Mouse (Mus musculus) hindbrain, embryonic 15.5 days (tissue): ENCODE results near the gene Smyd3. TPM values are rescaled to one million over a fixed set of nuclear protein-coding genes. Genes with fewer than 3 reads are reported as not detected.

Source experiments
- ATAC-seq: fragments of 200-750 bp; cut with Nextera tagmentation; 2 replicates; pipeline ENCODE4 v1.8.0; 2017; ENCODE audit warnings: low read depth, moderate number of reproducible peaks, moderate TSS enrichment; ENCODE audit not compliant: low FRiP score
- H3K27ac ChIP-seq: fragments of 300-500 bp; sonication (generic); replicated peaks from 2 replicates; pipeline ENCODE4 v1.5.1; 2015; ENCODE audit warnings: mild to moderate bottlenecking, inconsistent platforms
- H3K27me3 ChIP-seq: fragments of 300-500 bp; sonication (generic); 2 replicates; pipeline ENCODE4 v1.6.1; 2015; ENCODE audit warnings: control low read depth, inconsistent platforms
- H3K36me3 ChIP-seq: fragments of 300-500 bp; sonication (generic); 2 replicates; pipeline ENCODE4 v1.6.1; 2015; ENCODE audit warnings: control low read depth, inconsistent platforms
- H3K4me1 ChIP-seq: fragments of 300-500 bp; sonication (generic); replicated peaks from 2 replicates; pipeline ENCODE4 v1.6.1; 2015; ENCODE audit warnings: control low read depth, inconsistent platforms
- H3K4me2 ChIP-seq: fragments of 300-500 bp; sonication (generic); 2 replicates; pipeline ENCODE4 v1.6.1; 2015; ENCODE audit warnings: moderate library complexity, mild to moderate bottlenecking, inconsistent platforms
- H3K4me3 ChIP-seq: fragments of 300-500 bp; sonication (generic); 2 replicates; pipeline ENCODE4 v1.5.1; 2015; ENCODE audit warnings: mild to moderate bottlenecking, inconsistent platforms
- H3K9ac ChIP-seq: fragments of 300-500 bp; sonication (generic); 2 replicates; pipeline ENCODE4 v1.6.1; 2015; ENCODE audit warnings: inconsistent platforms
- H3K9me3 ChIP-seq: fragments of 300-500 bp; sonication (generic); 2 replicates; pipeline ENCODE4 v1.6.1; 2016; ENCODE audit warnings: control low read depth, inconsistent platforms
- WGBS: fragments of 180-500 bp; shearing (Covaris S2); methylation state at CpG from one replicate; pipeline ENCODE4 v1.1.7; 2015; 5-methylcytosine and 5-hydroxymethylcytosine counted together
- polyA plus RNA-seq: library from polyadenylated mRNA; unstranded; fragments of >200 nt; fragmentation: Nextera tagmentation; extraction: Ambion mirVana; gene quantifications from 2 replicates; pipeline ENCODE4 v1.2.1, GENCODE M21; 2015

The Smyd3 gene
- polyA plus RNA-seq, 1 experiment from 2014 or later: 26.0 TPM

DNA sequence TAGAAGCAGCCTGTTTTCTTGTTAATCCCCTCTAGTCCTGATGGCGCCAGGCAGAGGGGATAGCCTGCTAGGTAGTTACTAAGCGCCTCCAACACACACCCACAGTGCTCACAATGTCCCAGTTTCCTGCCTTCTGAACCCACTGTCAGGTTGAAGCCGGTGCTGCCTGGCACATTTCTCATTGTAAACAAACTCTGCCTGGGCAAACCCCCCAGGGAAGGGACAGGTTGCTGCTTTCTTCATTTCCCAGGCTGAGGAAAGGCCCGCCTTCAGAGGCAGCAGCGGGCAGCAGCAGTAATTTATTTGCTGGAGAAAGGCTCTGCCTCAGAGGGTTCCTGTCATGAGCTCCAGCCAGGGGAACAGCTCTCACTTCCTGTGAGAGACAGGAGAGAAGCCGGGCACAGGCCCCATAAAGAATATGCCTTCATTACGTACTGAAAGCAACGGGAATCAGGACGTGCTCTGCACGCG lies 256.3 kb downstream of the Smyd3 start:
- WGBS: 43% methylated on average over 11 of the region's 11 CpGs
- Histone ChIP-seq H3K4me2 (no peak overlapping the region), H3K36me3 (no peaks in the 10 kb centered on the region), H3K27me3 (no peaks in the 10 kb centered on the region), H3K27ac (peak overlapping the region; percentile 59), H3K9me3 (no peaks in the 10 kb centered on the region), H3K4me3 (no peak overlapping the region), H3K4me1 (peaks cover 14% of the 10 kb centered on the region), H3K9ac (no peak overlapping the region)
- peak; percentile 62 for ATAC-seq

DNA sequence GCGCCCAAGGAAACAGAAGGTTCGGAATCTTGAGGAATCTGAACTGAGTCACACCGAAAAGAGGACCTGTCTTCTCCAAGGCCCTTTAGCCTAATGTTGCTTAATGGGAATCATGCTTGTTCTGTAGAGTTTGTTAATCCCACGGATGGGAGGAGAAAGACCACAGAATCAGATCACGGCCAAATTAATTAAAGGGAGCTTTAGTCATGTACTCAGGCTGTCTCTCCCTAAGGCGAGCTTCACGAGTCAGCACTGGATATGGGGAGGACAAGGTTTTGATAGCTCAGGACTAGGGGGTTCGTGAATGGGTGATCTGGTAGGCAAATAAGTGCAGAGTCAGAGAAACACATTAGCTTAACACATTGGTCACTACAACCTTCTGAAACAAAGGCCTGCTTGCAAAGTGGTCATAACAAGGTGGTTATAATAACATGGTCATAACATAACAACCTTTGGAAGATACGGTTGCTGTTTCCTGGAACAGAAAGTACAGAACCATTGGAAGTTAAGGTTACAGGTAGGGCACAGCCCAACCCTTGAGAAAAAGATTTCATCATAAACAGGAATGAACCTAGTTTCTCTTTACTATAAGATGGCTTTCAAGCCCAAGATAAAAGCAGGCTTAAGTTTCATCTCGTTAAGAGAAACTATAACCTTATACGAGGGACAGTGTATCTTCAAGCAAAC lies 261.9 kb downstream of the Smyd3 start:
- no peak for ATAC-seq
- H3K9ac ChIP-seq: no peak overlapping the region
- H3K27ac ChIP-seq: no peak overlapping the region
- no peak overlapping the region for H3K4me2 ChIP-seq
- no peak overlapping the region for H3K4me3 ChIP-seq
- H3K4me1 ChIP-seq: peaks cover 5% of the 10 kb centered on the region
- no peaks in the 10 kb centered on the region for H3K36me3 ChIP-seq
- 86% methylated on average over 11 of the region's 11 CpGs for WGBS
- H3K9me3 ChIP-seq: no peaks in the 10 kb centered on the region
- H3K27me3 ChIP-seq: no peaks in the 10 kb centered on the region

DNA sequence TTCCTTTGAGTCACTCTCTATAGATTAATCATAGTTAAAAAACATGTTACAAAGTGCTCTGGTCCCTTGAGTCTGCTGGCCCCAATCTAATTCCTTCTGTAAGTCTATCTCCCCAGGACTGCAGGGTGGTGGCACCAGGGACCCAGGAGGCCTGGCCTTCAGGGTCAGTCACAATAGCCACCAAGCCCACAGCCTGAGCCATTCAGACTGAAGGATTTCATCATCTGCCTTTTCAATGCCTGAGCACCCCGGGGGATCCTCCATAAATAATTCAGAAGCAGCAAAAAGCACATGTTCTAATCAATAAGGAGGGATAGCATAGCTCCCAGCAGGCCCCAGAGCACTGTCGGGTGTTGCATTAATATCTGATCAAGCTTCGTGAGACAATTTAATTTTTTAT lies 263.3 kb downstream of the Smyd3 start:
- Histone ChIP-seq H3K4me2 (no peak overlapping the region), H3K9ac (no peak overlapping the region), H3K36me3 (no peaks in the 10 kb centered on the region), H3K4me3 (no peak overlapping the region), H3K27ac (no peak overlapping the region), H3K4me1 (peaks cover 9% of the 10 kb centered on the region), H3K9me3 (no peaks in the 10 kb centered on the region), H3K27me3 (no peaks in the 10 kb centered on the region)
- no peak for ATAC-seq
- 12% methylated on average over 3 of the region's 3 CpGs for WGBS

DNA sequence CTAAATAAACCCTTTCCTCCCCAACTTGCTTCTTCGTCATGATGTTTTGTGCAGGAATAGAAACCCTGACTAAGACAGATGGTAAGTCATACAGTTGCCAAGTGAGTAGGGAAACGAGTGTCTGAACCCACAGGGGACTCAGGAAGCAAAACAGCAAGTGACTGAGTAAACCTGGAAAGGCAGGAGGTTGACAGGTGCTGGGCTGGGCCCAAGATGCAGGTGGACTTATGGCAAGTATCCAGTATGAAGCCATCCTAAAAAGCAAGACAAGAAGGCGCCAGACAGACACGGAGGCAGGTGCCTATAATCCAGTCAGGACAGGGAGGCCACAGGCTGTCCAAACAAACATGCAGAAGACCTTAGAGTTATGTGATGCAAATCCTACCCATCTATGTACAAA lies 265.2 kb downstream of the Smyd3 start:
- H3K9ac ChIP-seq: no peak overlapping the region
- no peaks in the 10 kb centered on the region for H3K36me3 ChIP-seq
- 69% methylated on average over 4 of the region's 4 CpGs for WGBS
- H3K4me1 ChIP-seq: peaks cover 18% of the 10 kb centered on the region
- ATAC-seq: no peak
- H3K4me3 ChIP-seq: no peak overlapping the region
- H3K27me3 ChIP-seq: no peaks in the 10 kb centered on the region
- no peak overlapping the region for H3K27ac ChIP-seq
- no peak overlapping the region for H3K4me2 ChIP-seq
- no peaks in the 10 kb centered on the region for H3K9me3 ChIP-seq

DNA sequence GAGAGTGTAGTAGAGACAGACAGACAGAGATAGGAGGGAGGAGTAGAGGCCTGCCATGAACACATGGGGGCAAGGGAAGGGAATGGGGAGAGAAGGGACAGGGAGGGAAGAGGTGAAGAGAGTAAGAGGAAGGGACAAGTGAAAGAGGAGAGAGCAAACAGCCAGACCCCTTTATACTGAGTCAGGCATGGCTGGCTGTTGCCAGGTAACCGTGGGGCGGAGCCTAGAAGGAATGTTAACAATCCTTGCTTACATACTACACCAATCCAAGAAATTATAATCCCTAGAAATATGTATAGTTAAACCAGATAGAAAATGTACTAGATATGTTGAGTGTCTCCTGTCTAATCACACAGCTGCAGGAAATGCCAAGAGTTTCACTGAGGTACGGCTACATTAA lies 267.5 kb downstream of the Smyd3 start:
- ATAC-seq: no peak
- no peak overlapping the region for H3K4me2 ChIP-seq
- H3K4me1 ChIP-seq: peaks cover 18% of the 10 kb centered on the region
- no peak overlapping the region for H3K9ac ChIP-seq
- H3K36me3 ChIP-seq: no peaks in the 10 kb centered on the region
- no peak overlapping the region for H3K27ac ChIP-seq
- 83% methylated on average over 3 of the region's 3 CpGs for WGBS
- H3K9me3 ChIP-seq: no peaks in the 10 kb centered on the region
- no peaks in the 10 kb centered on the region for H3K27me3 ChIP-seq
- H3K4me3 ChIP-seq: no peak overlapping the region

DNA sequence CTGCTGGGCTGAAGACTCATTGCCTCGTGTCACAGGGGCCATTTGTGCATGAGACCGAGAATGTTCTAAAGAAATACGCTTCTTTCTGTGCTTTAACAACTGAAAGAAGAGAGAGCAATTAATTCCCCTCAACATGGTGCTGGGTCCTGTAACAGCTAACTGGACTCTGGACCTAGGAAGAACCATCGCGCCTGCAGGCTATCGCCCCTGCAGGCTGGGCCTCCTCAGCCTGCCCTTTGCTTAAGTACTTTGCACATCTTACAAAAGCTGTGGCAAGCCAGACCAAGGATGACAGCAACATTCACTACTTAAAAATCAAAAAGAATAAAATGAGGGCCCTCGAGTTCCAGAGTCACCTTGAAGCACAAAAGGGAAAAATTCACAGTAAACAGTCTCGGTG lies 274.3 kb downstream of the Smyd3 start:
- WGBS: 72% methylated on average over 8 of the region's 8 CpGs
- no peak for ATAC-seq
- Histone ChIP-seq H3K9ac (no peak overlapping the region), H3K36me3 (no peaks in the 10 kb centered on the region), H3K27ac (no peak overlapping the region), H3K4me2 (no peak overlapping the region), H3K9me3 (no peaks in the 10 kb centered on the region), H3K4me3 (no peak overlapping the region), H3K27me3 (no peaks in the 10 kb centered on the region), H3K4me1 (no peaks in the 10 kb centered on the region)

DNA sequence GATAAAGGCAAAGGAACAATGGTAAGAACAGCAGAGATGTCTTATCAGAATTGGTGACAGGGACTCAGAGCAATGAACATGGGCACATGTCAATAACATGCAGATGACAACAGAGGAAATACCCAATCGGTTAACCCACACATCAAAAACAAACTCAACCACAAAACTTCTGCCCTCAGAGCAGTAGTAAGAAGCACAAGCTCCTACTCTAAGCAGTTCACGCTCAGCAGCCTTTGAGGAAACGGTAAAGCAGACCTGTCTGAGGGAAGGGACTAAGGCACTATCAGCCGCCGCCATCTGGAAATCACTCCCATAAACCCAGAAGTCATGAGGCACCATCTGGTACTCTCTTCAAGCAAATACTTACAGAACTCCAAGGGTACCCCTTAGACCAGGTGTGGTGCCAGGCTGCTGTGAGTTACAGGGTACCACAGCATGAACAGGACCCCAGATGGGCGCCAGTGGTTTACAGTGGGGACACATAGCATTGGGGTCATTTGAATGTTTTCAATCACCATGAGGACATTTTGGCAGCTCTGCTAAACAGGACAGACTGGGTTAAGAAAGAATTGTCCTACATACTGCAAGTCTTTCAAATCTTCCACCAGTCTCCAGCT lies 277.1 kb downstream of the Smyd3 start:
- Histone ChIP-seq H3K9me3 (no peaks in the 10 kb centered on the region), H3K4me3 (no peak overlapping the region), H3K9ac (no peak overlapping the region), H3K4me2 (no peak overlapping the region), H3K27ac (no peak overlapping the region), H3K36me3 (no peaks in the 10 kb centered on the region), H3K4me1 (no peaks in the 10 kb centered on the region), H3K27me3 (no peaks in the 10 kb centered on the region)
- 0 out of 2 replicates have a peak, but pooled peaks have one; percentile 45 for ATAC-seq
- 86% methylated on average over 6 of the region's 6 CpGs for WGBS

DNA sequence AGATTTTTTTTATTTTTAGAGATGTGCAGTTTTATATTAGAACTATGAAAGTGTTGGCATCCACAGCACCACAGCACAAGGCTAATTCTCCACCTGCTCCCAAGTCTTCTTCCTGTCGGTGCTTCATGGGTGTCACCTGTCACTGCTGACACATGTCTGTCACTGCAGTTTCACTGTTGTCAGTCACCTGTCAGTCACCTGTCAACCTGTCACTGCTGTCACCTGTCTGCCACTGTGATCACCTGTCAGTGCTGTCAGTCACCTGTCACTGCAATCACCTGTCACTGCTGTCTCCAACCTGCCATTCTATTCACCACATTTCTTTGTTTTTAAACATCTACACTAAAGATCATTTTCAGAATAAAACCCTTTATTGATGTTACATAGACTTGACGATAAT lies 279.2 kb downstream of the Smyd3 start:
- WGBS: 79% methylated on average over 2 of the region's 2 CpGs
- no peaks in the 10 kb centered on the region for H3K27me3 ChIP-seq

DNA sequence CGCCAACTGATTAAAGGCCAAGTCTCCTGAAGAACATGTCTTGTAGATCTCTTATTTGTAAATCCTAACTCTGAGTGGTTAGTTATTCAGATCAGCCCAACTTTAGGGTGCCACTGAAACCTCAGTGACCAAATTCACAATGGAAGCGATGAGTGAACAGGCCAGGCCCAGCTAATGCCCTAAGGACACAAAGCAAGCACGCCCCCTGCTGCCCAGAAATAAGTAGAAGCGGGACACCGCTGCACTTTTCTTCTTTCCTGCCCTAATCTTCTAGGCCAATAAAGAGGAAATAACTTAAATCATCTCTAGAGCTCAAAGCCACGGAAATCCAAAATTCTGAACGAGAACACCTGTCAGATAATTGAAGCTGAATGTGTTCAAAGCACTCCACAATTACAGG lies 279.9 kb downstream of the Smyd3 start:
- H3K27ac ChIP-seq: no peak overlapping the region
- H3K4me3 ChIP-seq: no peak overlapping the region
- no peak for ATAC-seq
- H3K27me3 ChIP-seq: no peaks in the 10 kb centered on the region
- no peaks in the 10 kb centered on the region for H3K36me3 ChIP-seq
- H3K9me3 ChIP-seq: no peaks in the 10 kb centered on the region
- H3K9ac ChIP-seq: no peak overlapping the region
- H3K4me1 ChIP-seq: no peaks in the 10 kb centered on the region
- 51% methylated on average over 7 of the region's 7 CpGs for WGBS
- no peak overlapping the region for H3K4me2 ChIP-seq

More for the DNA sequence above, 279.2 kb downstream of the Smyd3 start:
- ATAC-seq: no peak
- Histone ChIP-seq H3K27ac (no peak overlapping the region), H3K9ac (no peak overlapping the region), H3K4me3 (no peak overlapping the region), H3K9me3 (no peaks in the 10 kb centered on the region), H3K4me1 (no peaks in the 10 kb centered on the region), H3K4me2 (no peak overlapping the region), H3K36me3 (no peaks in the 10 kb centered on the region)

DNA sequence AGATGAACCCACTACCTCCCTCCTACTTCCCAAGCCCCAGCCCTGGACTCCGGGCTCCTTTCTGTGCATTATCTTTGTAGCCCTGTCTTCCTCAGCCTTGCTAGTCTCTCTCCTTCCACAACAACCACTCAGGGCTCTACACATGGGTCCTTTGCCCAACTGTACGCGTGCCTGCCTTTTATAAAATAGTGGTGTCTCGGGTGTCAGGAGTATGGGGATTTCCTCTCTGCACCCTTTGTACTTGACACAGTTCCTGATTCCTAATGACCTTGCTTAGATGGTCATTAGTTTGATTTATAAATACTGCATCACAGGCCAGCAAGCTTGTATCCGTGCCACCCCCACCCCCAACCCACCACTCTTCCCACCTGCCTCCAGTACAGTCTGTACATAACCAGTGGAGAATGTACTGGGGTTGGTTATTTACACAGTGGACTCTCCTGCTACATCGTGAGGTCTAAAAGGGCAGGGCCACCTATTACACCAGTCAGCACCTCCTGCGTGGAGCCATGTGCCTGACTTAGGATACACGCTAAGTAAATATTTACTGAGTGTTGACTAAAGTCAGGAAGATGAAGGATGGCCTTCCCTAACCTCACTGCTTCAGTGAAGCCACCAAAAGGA lies 281.5 kb downstream of the Smyd3 start:
- Histone ChIP-seq H3K27me3 (no peaks in the 10 kb centered on the region), H3K9me3 (no peaks in the 10 kb centered on the region), H3K4me1 (peaks cover 13% of the 10 kb centered on the region), H3K4me3 (no peak overlapping the region), H3K4me2 (no peak overlapping the region), H3K9ac (no peak overlapping the region), H3K36me3 (no peaks in the 10 kb centered on the region), H3K27ac (no peak overlapping the region)
- WGBS: 79% methylated on average over 8 of the region's 8 CpGs
- ATAC-seq: no peak

DNA sequence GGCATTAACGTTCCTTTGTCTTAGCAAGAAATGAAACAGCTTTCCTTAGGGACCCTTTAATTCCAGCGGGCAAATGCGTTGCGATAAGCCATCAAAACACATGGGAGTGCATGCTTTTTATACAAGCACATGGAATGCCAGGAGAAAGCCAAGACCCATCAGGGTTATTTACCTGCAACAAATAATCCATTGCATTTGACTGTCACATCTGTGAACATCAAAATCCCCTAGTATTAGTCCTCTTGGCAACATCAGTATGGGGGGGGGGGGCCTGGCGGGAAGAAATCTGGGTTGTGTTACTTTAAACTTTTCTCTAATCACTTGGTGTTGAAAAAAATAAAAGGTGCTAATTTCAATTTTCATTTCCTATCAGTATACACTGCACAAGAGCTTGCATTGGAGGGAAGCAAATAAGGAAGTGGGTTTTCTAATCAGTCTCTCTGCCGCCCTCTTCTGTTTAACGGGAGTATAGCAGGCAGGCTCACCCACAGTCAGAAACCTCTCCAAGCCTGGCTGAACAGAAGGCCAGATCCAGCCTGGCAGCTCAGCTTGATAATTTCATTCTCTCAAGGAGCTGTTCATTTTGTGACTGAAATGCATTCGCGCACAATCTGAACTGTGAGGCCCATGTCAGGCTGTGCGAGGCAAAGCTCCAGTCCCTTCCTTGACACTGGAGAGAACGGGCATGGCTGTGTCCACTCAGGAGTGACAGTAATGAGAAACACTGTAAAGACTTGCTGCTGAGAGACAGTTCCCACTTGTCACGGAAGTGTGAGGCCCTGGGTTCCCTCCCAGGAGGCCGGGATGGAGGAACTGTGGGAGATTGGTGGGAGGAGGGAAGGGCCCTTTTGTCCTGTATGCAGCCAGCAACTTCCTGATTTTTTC lies 285.8 kb downstream of the Smyd3 start:
- Histone ChIP-seq H3K4me1 (peaks cover 15% of the 10 kb centered on the region), H3K9ac (no peak overlapping the region), H3K27me3 (no peaks in the 10 kb centered on the region), H3K9me3 (no peaks in the 10 kb centered on the region), H3K4me3 (no peak overlapping the region), H3K36me3 (no peaks in the 10 kb centered on the region), H3K27ac (peak overlapping the region; percentile 66), H3K4me2 (no peak overlapping the region)
- 21% methylated on average over 13 of the region's 13 CpGs for WGBS
- peak; percentile 86 for ATAC-seq

DNA sequence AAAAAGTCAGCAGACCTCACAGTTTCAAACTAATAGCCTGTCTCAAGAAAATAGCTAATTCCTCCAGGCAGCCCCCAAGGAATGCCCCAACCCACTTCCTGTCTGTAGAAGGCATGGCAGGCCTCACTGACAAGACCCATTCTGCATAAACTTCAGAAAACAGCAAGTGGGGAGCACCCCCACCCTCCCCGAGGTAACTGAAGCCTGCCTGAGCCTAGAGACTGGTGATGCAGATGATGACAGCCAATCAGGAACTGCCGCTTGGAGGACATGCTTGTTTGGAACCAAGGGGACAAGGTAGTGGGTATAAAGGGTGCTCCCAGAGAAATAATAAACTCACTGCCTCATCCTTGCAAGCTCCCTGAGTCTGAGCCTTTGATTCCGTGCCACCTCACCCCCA lies 288.3 kb downstream of the Smyd3 start:
- no peak overlapping the region for H3K9ac ChIP-seq
- H3K4me1 ChIP-seq: peaks cover 15% of the 10 kb centered on the region
- H3K27me3 ChIP-seq: no peaks in the 10 kb centered on the region
- no peak for ATAC-seq
- 70% methylated on average over 3 of the region's 3 CpGs for WGBS
- no peaks in the 10 kb centered on the region for H3K9me3 ChIP-seq
- H3K27ac ChIP-seq: no peak overlapping the region
- H3K4me2 ChIP-seq: no peak overlapping the region
- H3K36me3 ChIP-seq: no peaks in the 10 kb centered on the region
- H3K4me3 ChIP-seq: no peak overlapping the region
